Mouse (Mus musculus) ES-E14 (cell line): Measurements from ENCODE around the gene Abcb1b.

Source experiments
- CHD2 ChIP-seq: IDR thresholded peaks from 2 replicates; pipeline ENCODE4 v1.6.1; 2014; ENCODE audit warnings: mild to moderate bottlenecking, low read depth, low read length, inconsistent platforms
- HCFC1 ChIP-seq: IDR thresholded peaks from 2 replicates; pipeline ENCODE4 v1.6.1; 2012; ENCODE audit warnings: low read length, inconsistent platforms, borderline replicate concordance; ENCODE audit not compliant: insufficient read depth
- MAFK ChIP-seq: IDR thresholded peaks from 2 replicates; pipeline ENCODE4 v1.6.1; 2014; ENCODE audit warnings: mild to moderate bottlenecking, low read depth, low read length, inconsistent platforms; ENCODE audit not compliant: insufficient read depth
- ZC3H11A ChIP-seq: IDR thresholded peaks from 2 replicates; pipeline ENCODE4 v1.6.1; 2012; ENCODE audit warnings: low read depth, mild to moderate bottlenecking, inconsistent platforms, low read length, borderline replicate concordance
- ZNF384 ChIP-seq: IDR thresholded peaks from 2 replicates; pipeline ENCODE4 v1.6.1; 2012; ENCODE audit warnings: low read depth, low read length, inconsistent platforms

DNA sequence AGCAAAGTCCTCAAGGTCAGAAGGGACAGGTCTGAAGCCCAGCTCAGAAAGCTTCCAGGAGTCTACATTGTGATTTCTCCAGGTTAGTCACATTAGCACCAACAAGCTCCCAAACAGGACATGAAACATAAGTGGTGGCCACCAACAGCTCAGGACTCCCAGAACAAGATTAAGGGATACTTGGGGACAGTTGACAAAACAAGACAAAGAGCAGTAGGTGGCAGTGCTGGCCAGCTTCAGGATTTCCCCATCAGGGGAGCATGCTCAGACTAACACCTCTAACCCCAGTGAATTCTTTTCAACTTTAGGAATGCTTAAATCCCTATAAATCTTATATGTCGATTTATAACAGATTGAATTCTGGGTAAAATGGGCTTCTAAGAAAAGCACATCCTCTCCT, 70.1 kb downstream of the Abcb1b start:
- TF ChIP-seq CHD2: no peak
- TF ChIP-seq HCFC1: no peak
- TF ChIP-seq ZC3H11A: no peak
- TF ChIP-seq MAFK: no peak
- no peak for TF ChIP-seq ZNF384
